Mouse (Mus musculus) heart, postnatal 36 days (tissue): ENCODE measurements around the gene Zmym1. TPM values are rescaled to one million over a fixed set of nuclear protein-coding genes. Genes with fewer than 3 reads are reported as not detected.

ENCODE experiments used
- total RNA-seq, 2 experiments: library from RNA; stranded (reverse); gene quantifications; 2 replicates each; pipeline ENCODE4 v1.2.3; 2021

Zmym1 gene
- total RNA-seq, 2 experiments from 2014 or later, result 5.2 to 5.9 TPM

Other genes with a start within 250 kb of the Zmym1 start
- 10 to 100 TPM; 19.8 to 20.8 TPM for gene Zmym4, start 93.0 kb downstream of the Zmym1 start, total RNA-seq
- gene Sfpq, start 39.8 kb downstream of the Zmym1 start, total RNA-seq, result 10 to 100 TPM; 72.2 to 78.2 TPM
- 1 to 10 TPM; 8.0 to 8.9 TPM for gene Zmym6, start 16.2 kb upstream of the Zmym1 start, total RNA-seq
- gene Tmem35b, start 62.5 kb upstream of the Zmym1 start, total RNA-seq, result 1 to 10 TPM; 1.8 to 2.0 TPM
- gene Dlgap3, start 108.1 kb upstream of the Zmym1 start, total RNA-seq, result under 1 TPM; 0.22 to 0.25 TPM
- gene Smim12, start 182.6 kb upstream of the Zmym1 start, total RNA-seq, result 10 to 100 TPM; 48.8 to 52.1 TPM